Mouse (Mus musculus): ENCODE data around the gene Abca6. TPM values are rescaled to one million over a fixed set of nuclear protein-coding genes. Genes with fewer than 3 reads are reported as not detected.

The Abca6 gene
- total RNA-seq, 1 experiment from 2014 or later, result 3.5 TPM

- no peak for ATAC-seq (ENCODE audit: extremely low read depth, insufficient number of reproducible peaks, low FRiP score, poor library complexity, severe bottlenecking)
Observed at GRCm38 (mm10) chr11:110203930-110204329, 47.6 kb downstream of the Abca6 start.

- no peak for ATAC-seq (ENCODE audit: extremely low read depth, insufficient number of reproducible peaks, low FRiP score, poor library complexity, severe bottlenecking)
Observed at GRCm38 (mm10) chr11:110198882-110199281, 52.7 kb downstream of the Abca6 start.

DNA sequence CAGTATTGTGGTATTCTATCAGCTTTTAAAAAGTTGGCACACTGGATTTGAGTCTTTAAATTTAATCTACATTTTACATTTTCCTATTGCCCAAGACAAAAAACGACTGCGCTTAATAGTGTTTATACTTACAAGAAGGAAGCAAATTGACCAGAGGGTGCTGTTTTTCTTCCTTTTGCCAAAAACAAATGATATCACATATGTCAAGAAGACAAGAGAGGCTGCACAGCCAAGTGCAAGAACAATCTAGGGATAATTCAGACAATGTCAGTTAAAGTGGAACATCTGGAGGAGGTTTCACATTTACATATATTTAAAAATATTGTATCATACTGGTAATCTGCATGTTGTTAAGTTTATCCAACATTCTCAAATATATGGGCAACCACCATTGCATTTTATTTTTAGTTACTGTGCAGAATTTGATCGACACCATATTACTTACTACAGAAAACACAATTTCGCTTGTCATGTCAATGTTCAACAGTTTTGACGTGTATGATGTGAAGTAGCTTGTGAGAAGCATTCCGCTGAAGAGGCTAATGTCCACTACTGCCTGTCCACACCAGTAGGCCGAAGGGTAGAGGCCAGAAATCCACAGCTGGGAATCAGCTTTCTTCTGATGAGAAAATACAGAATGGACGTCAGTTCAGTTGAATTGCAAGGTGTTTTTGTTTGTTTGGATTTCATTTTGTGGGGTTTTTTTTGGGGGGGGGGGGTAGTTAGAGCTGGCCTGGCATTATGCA lies 54.8 kb downstream of the Abca6 start:
- no peak for ATAC-seq (ENCODE audit: extremely low read depth, insufficient number of reproducible peaks, low FRiP score, poor library complexity, severe bottlenecking)

GRCm38 (mm10) chr11:110195310-110195709 lies 56.3 kb downstream of the Abca6 start:
- no peak for ATAC-seq (ENCODE audit: extremely low read depth, insufficient number of reproducible peaks, low FRiP score, poor library complexity, severe bottlenecking)

GRCm38 (mm10) chr11:110171212-110171611 lies 80.4 kb downstream of the Abca6 start:
- no peak for ATAC-seq (ENCODE audit: extremely low read depth, insufficient number of reproducible peaks, low FRiP score, poor library complexity, severe bottlenecking)

- no peak for ATAC-seq (ENCODE audit: extremely low read depth, insufficient number of reproducible peaks, low FRiP score, poor library complexity, severe bottlenecking)
Observed at GRCm38 (mm10) chr11:110167459-110168251, 83.9 kb downstream of the Abca6 start, which contains the start of gene Abca9. Gene Abca9, minus strand, starts transcription at chr11:110168196.

DNA sequence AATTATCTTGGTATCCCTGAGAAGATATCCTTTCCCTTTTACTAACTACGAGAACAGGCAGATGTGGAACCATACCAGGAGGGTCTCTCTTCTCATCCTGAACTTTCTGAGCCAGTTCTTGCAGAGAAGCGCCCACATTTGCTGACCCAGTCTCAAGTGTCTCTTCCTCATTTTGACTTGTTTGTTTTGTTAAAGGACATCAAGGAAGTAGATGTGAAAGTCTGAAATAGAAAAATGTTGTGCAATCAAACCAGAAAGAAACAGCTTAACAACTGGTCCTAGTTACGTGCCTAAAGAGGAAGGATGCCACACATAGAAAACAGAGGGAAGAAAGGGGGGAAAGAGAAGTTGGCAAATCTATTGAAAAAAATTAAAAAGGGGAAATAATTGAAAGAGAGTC lies 85.8 kb downstream of the Abca6 start:
- ATAC-seq (ENCODE audit: extremely low read depth, insufficient number of reproducible peaks, low FRiP score, poor library complexity, severe bottlenecking), result peak; percentile 97

GRCm38 (mm10) chr11:110165409-110165808 lies 86.2 kb downstream of the Abca6 start:
- ATAC-seq (ENCODE audit: extremely low read depth, insufficient number of reproducible peaks, low FRiP score, poor library complexity, severe bottlenecking), result no peak

- no peak for ATAC-seq (ENCODE audit: extremely low read depth, insufficient number of reproducible peaks, low FRiP score, poor library complexity, severe bottlenecking)
Observed at GRCm38 (mm10) chr11:110157059-110157458, 94.5 kb downstream of the Abca6 start.

DNA sequence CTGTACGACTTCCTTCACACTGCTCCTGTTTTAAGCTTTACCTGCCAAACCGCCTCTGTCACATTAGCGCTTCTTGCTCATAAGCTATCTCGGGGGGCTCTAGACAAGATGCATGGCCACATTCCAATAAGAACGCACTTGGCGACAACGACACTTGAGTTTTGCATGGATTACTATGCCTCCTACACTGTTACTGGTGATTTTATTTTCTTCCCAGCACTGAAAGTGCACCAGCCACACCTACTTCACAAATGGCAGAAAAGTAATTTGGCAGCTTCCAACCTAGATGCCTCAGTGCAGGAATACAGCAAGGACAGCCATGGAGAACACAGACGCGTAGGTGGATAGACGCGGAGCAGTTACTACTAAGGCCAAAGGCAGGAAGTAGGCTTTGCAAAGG lies 95.6 kb downstream of the Abca6 start:
- no peak for ATAC-seq (ENCODE audit: extremely low read depth, insufficient number of reproducible peaks, low FRiP score, poor library complexity, severe bottlenecking)

GRCm38 (mm10) chr11:110147640-110148039 lies 103.9 kb downstream of the Abca6 start:
- ATAC-seq (ENCODE audit: extremely low read depth, insufficient number of reproducible peaks, low FRiP score, poor library complexity, severe bottlenecking), result peak; percentile 63

- no peak for ATAC-seq (ENCODE audit: extremely low read depth, insufficient number of reproducible peaks, low FRiP score, poor library complexity, severe bottlenecking)
Observed at GRCm38 (mm10) chr11:110145421-110145820, 106.2 kb downstream of the Abca6 start.

- peak; percentile 46; the same call in 1 of the 2 replicates for ATAC-seq (ENCODE audit: extremely low read depth, insufficient number of reproducible peaks, low FRiP score, poor library complexity, severe bottlenecking)
Observed at GRCm38 (mm10) chr11:110130760-110131159, 120.8 kb downstream of the Abca6 start.

Other genes with a start within 250 kb of the Abca6 start
- not detected in 2 replicates for gene Abca8a, start 155.8 kb downstream of the Abca6 start, total RNA-seq (2017)
- 5.5 and 5.8 TPM in 2 replicates for gene Abca9, start 83.6 kb downstream of the Abca6 start, total RNA-seq (2017)
- gene Abca5, start 85.9 kb upstream of the Abca6 start, total RNA-seq (2017), result 0.98 and 1.0 TPM in 2 replicates
- gene Map2k6, start 147.3 kb upstream of the Abca6 start, total RNA-seq (2017), result 10.4 and 12.9 TPM in 2 replicates